Mouse (Mus musculus) midbrain, postnatal 0 days (tissue): ENCODE data around the gene Slc16a10. TPM values are rescaled to one million over a fixed set of nuclear protein-coding genes. Genes with fewer than 3 reads are reported as not detected.

Experiments used
- ATAC-seq: fragments of 200-750 bp; cut with Nextera tagmentation; 2 replicates; pipeline ENCODE4 v1.8.0; 2017; ENCODE audit warnings: moderate number of reproducible peaks, mild to moderate bottlenecking, moderate TSS enrichment, moderate library complexity; ENCODE audit not compliant: low FRiP score
- DNase-seq: peaks from one replicate; pipeline ENCODE4 v3.0.0-alpha.2; 2015; ENCODE audit warnings: low spot score
- H3K27ac ChIP-seq: fragments of 300-500 bp; sonication (generic); 2 replicates; pipeline ENCODE4 v1.5.1; 2014; ENCODE audit warnings: low read depth, mild to moderate bottlenecking, low read length, mixed read lengths
- H3K27me3 ChIP-seq: fragments of 300-500 bp; sonication (generic); 2 replicates; pipeline ENCODE4 v1.6.1; 2014; ENCODE audit warnings: low read length, control low read depth, mixed read lengths; ENCODE audit not compliant: insufficient read depth
- H3K36me3 ChIP-seq: fragments of 300-500 bp; sonication (generic); 2 replicates; pipeline ENCODE4 v1.6.1; 2014; ENCODE audit warnings: low read length, control low read depth, mixed read lengths; ENCODE audit not compliant: insufficient read depth
- H3K4me1 ChIP-seq: fragments of 300-500 bp; sonication (generic); 2 replicates; pipeline ENCODE4 v1.6.1; 2014; ENCODE audit warnings: mild to moderate bottlenecking, control low read depth, antibody characterized with exemption, low read length, mixed read lengths; ENCODE audit not compliant: insufficient read depth
- H3K4me2 ChIP-seq: fragments of 300-500 bp; sonication (generic); 2 replicates; pipeline ENCODE4 v1.6.1; 2014; ENCODE audit warnings: low read depth, mild to moderate bottlenecking, low read length, mixed read lengths; ENCODE audit not compliant: poor library complexity, severe bottlenecking
- H3K4me3 ChIP-seq: fragments of 300-500 bp; sonication (generic); 2 replicates; pipeline ENCODE4 v1.5.1; 2014; ENCODE audit warnings: low read depth, mild to moderate bottlenecking, low read length, moderate library complexity
- H3K9ac ChIP-seq: fragments of 300-500 bp; sonication (generic); replicated peaks from 2 replicates; pipeline ENCODE4 v1.6.1; 2014; ENCODE audit warnings: mild to moderate bottlenecking, low read length, moderate library complexity, mixed read lengths; ENCODE audit not compliant: poor library complexity, severe bottlenecking
- H3K9me3 ChIP-seq: fragments of 300-500 bp; sonication (generic); 2 replicates; pipeline ENCODE4 v1.6.1; 2016; ENCODE audit warnings: low read length, control low read depth
- CTCF ChIP-seq: IDR thresholded peaks from 2 replicates; pipeline ENCODE4 v1.5.1; 2016; ENCODE audit warnings: antibody characterized with exemption, mild to moderate bottlenecking
- WGBS: fragments of 180-500 bp; shearing (Covaris S2); extraction: QIAGEN DNeasy Blood & Tissue Kit; methylation state at CpG from one replicate; pipeline ENCODE4 v1.1.7; 2014; 5-methylcytosine and 5-hydroxymethylcytosine counted together
- polyA plus RNA-seq: library from polyadenylated mRNA; unstranded; fragments of >200 nt; fragmentation: Nextera tagmentation; extraction: Ambion mirVana; gene quantifications from 2 replicates; pipeline ENCODE4 v1.2.1, GENCODE M21; 2015
- total RNA-seq: library from RNA; depleted of rRNA; stranded (reverse); fragments of >200 nt; gene quantifications from 2 replicates; pipeline ENCODE4 v1.2.3, GENCODE M21; 2014

Gene Slc16a10
- total and polyA plus RNA-seq, 2 experiments from 2014 or later: 2.2 TPM

- H3K27ac ChIP-seq: no peak overlapping the region
- no peak overlapping the region for H3K4me2 ChIP-seq
- H3K4me1 ChIP-seq: no peaks in the 10 kb centered on the region
- no peak for TF ChIP-seq CTCF
- H3K9ac ChIP-seq: no peak overlapping the region
- H3K36me3 ChIP-seq: no peaks in the 10 kb centered on the region
- H3K9me3 ChIP-seq: no peaks in the 10 kb centered on the region
- 84% methylated on average over 6 of the region's 6 CpGs for WGBS
- DNase-seq (no peak), ATAC-seq (no peak)
- no peak overlapping the region for H3K4me3 ChIP-seq
- H3K27me3 ChIP-seq: no peaks in the 10 kb centered on the region
These were observed 64.1 kb downstream of the Slc16a10 start for GRCm38 (mm10) chr10:40077960-40078353.

DNA sequence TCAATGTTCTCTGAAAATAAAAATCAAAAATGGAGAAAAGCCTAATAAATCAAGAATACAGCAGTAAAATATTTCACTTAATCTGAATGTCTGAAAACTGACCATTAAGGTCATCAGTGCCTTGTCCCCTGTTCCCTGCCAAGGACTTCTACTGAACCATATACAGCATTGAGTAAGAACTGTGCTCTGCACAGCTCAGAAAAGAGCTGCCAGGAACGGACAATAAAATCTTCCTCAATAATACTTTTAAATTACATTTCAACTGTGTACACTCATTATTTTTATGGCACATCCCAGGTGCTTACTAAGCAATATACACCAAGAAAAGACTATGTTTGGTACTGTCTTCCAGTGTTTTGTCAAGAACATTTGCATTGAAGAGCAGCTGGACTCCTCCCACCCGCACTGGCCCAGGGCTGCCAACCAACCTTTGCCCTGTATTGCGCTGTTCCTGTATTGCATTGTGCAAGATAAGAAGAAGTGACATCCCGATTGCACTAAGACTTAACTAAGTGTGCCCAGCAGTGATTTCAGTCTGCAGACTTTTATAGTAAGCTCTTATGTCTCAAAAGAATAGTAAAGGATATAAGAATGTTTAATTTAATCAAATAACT lies 64.6 kb downstream of the Slc16a10 start:
- no peaks in the 10 kb centered on the region for H3K36me3 ChIP-seq
- H3K27me3 ChIP-seq: no peaks in the 10 kb centered on the region
- 84% methylated on average over 4 of the region's 4 CpGs for WGBS
- TF ChIP-seq CTCF: no peak
- no peaks in the 10 kb centered on the region for H3K4me1 ChIP-seq
- no peak overlapping the region for H3K4me3 ChIP-seq
- DNase-seq (no peak), ATAC-seq (no peak)
- no peak overlapping the region for H3K4me2 ChIP-seq
- no peak overlapping the region for H3K27ac ChIP-seq
- H3K9me3 ChIP-seq: no peaks in the 10 kb centered on the region
- no peak overlapping the region for H3K9ac ChIP-seq

GRCm38 (mm10) chr10:40073608-40074007 lies 68.5 kb downstream of the Slc16a10 start:
- H3K4me3 ChIP-seq: no peak overlapping the region
- H3K9ac ChIP-seq: no peak overlapping the region
- H3K9me3 ChIP-seq: no peaks in the 10 kb centered on the region
- TF ChIP-seq CTCF: no peak
- H3K4me1 ChIP-seq: no peaks in the 10 kb centered on the region
- no peaks in the 10 kb centered on the region for H3K27me3 ChIP-seq
- no peak overlapping the region for H3K4me2 ChIP-seq
- no peak for DNase-seq
- no peak for ATAC-seq
- H3K36me3 ChIP-seq: no peaks in the 10 kb centered on the region
- 91% methylated on average over 6 of the region's 6 CpGs for WGBS
- no peak overlapping the region for H3K27ac ChIP-seq

GRCm38 (mm10) chr10:40070684-40071083 lies 71.4 kb downstream of the Slc16a10 start:
- Histone ChIP-seq H3K27ac (no peak overlapping the region), H3K4me3 (no peak overlapping the region), H3K9me3 (no peaks in the 10 kb centered on the region), H3K9ac (no peak overlapping the region), H3K4me1 (no peaks in the 10 kb centered on the region), H3K4me2 (no peak overlapping the region), H3K36me3 (no peaks in the 10 kb centered on the region), H3K27me3 (no peaks in the 10 kb centered on the region)
- DNase-seq (no peak), ATAC-seq (no peak)
- WGBS: 66% methylated on average over 9 of the region's 9 CpGs
- TF ChIP-seq CTCF: no peak

GRCm38 (mm10) chr10:40069270-40069669 lies 72.8 kb downstream of the Slc16a10 start:
- no peaks in the 10 kb centered on the region for H3K9me3 ChIP-seq
- no peak overlapping the region for H3K27ac ChIP-seq
- ATAC-seq (no peak), DNase-seq (no peak)
- H3K9ac ChIP-seq: no peak overlapping the region
- 65% methylated on average over 4 of the region's 4 CpGs for WGBS
- no peak for TF ChIP-seq CTCF
- no peak overlapping the region for H3K4me2 ChIP-seq
- H3K36me3 ChIP-seq: no peaks in the 10 kb centered on the region
- H3K4me3 ChIP-seq: no peak overlapping the region
- H3K4me1 ChIP-seq: no peaks in the 10 kb centered on the region
- H3K27me3 ChIP-seq: no peaks in the 10 kb centered on the region

DNA sequence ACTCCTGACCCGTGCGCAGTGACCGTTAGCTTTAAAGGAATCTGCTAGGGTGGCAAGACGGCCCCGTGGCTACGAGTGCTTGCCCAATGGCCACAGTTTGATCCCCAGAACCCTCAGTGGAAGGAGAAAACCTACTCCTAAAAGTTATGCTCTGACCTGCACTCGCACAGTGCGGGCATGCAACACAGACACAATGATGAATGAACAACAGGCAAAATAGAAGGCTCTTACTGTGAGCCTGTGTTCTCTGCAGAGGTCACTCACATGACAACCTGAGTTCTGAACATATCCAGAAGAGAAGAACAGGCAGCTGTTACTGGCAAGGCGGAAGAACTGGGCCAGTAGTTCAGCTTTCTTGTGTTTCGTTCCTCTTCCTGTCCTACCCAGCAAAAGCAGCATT lies 73.5 kb downstream of the Slc16a10 start:
- Histone ChIP-seq H3K27ac (no peak overlapping the region), H3K4me1 (no peaks in the 10 kb centered on the region), H3K36me3 (no peaks in the 10 kb centered on the region), H3K9me3 (no peaks in the 10 kb centered on the region), H3K9ac (no peak overlapping the region), H3K4me2 (no peak overlapping the region), H3K27me3 (no peaks in the 10 kb centered on the region), H3K4me3 (no peak overlapping the region)
- ATAC-seq (no peak), DNase-seq (no peak)
- WGBS: 86% methylated on average over 10 of the region's 10 CpGs
- no peak for TF ChIP-seq CTCF
